Mouse (Mus musculus): ENCODE data around the gene Tubgcp4. TPM values are rescaled to one million over a fixed set of nuclear protein-coding genes. Genes with fewer than 3 reads are reported as not detected.
A peak's percentile ranks its signal among the peaks of the same experiment; 100 is the strongest.
"Not testable (repeated sequence)": the region's sequence is repeated elsewhere in the genome, so short reads cannot be mapped to it uniquely, and the experiment has no call there.

Tubgcp4 gene
- 12.8 and 16.4 TPM in 2 replicates for polyA plus RNA-seq (2012; ENCODE audit: insufficient read depth, insufficient read length, missing spikeins)

DNA sequence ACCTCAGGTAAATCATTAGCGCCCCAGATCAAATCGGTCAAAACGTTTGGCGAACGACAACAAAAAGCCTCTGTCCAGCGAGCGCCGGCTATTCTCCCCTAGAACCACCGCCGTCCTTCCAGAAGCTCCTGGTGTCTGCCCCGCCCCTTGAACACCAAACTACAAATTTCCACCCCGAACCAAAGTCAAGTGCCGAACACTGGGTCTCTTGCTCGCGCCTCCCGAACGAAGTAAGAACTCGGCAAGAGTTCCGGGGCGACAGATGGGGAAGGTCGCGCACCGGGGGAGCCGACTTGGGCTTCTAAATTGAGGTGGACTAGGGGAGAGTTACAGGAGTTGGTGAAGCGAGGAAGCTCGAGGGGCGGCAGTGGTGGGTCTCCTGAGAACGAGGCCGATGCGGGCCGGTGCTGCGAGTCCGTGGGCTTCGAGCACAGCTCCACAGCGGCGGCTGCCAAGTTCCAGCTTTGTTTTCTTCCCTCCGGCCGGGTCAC lies at the start of gene Tubgcp4:
Tubgcp4 (plus strand) TSS at position 174 of the 491 bp plus-strand sequence.
- Histone ChIP-seq H3K27ac (replicated peaks; ENCODE audit: low read depth, low read length) (peak within 1 kb of the TSS; percentile 80), H3K4me3 (ENCODE audit: insufficient read depth, low read depth, low read length) (peak within 1 kb of the TSS; percentile 91), H3K4me1 (ENCODE audit: control insufficient read depth, insufficient read depth, insufficient read length, low read length) (peaks cover 4% of the 10 kb centered on the region; the same call in 1 of the 2 replicates)

- H3K4me3 ChIP-seq (ENCODE audit: insufficient read depth, low read depth, low read length); H3K27ac ChIP-seq (replicated peaks; ENCODE audit: low read depth, low read length); H3K4me1 ChIP-seq (ENCODE audit: control insufficient read depth, insufficient read depth, insufficient read length, low read length): not testable (repeated sequence)
Observed at GRCm38 (mm10) chr2:121126302-121126701, 44.2 kb upstream of the Tubgcp4 start.

- H3K27ac ChIP-seq (replicated peaks; ENCODE audit: low read depth, low read length): no peak overlapping the region
- no peaks in the 10 kb centered on the region for H3K4me1 ChIP-seq (ENCODE audit: control insufficient read depth, insufficient read depth, insufficient read length, low read length)
- H3K4me3 ChIP-seq (ENCODE audit: insufficient read depth, low read depth, low read length): no peak overlapping the region
Observed at GRCm38 (mm10) chr2:121127536-121127935, 42.9 kb upstream of the Tubgcp4 start.

DNA sequence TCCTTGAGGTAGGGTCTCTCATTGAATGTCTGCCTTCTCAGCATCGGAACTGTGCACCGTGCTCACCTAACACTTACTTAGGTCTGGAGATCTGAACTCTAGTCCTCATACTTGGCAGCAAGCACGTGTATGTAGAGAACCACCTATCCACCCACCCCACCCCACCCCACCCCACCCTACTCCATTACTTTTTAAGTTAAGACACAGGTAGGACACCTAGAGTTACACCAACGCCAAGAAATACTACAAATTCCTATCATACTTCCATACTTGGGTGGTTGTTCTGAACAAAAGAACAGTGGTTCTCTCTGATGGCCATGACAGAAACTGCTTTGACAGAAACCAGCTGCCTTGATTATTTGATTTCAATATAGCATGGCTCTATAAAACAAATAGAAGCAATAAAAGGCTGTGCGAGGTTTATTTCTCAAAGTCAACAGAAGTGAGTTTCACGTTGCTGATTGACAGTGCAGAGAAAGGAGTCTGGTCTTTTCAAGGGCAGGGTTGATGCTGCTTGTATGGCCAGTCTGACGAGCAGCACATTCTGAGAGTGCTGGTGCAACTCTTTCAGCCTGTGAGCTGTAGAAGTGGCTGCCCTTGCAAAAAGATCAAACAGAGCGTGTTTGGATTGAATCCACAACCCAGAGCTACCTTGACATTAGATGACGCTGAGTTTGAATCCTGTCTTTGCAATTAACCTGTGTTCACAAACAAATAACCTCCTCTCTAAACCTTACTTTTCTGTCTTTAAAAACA lies 41.4 kb upstream of the Tubgcp4 start:
- Histone ChIP-seq H3K4me3 (ENCODE audit: insufficient read depth, low read depth, low read length) (no peak overlapping the region), H3K27ac (replicated peaks; ENCODE audit: low read depth, low read length) (no peak overlapping the region), H3K4me1 (ENCODE audit: control insufficient read depth, insufficient read depth, insufficient read length, low read length) (no peaks in the 10 kb centered on the region)

- Histone ChIP-seq H3K27ac (replicated peaks; ENCODE audit: low read depth, low read length) (no peak overlapping the region), H3K4me3 (ENCODE audit: insufficient read depth, low read depth, low read length) (no peak overlapping the region), H3K4me1 (ENCODE audit: control insufficient read depth, insufficient read depth, insufficient read length, low read length) (no peaks in the 10 kb centered on the region)
Observed at GRCm38 (mm10) chr2:121132822-121133221, 37.6 kb upstream of the Tubgcp4 start.

- no peak overlapping the region for H3K27ac ChIP-seq (replicated peaks; ENCODE audit: low read depth, low read length)
- H3K4me1 ChIP-seq (ENCODE audit: control insufficient read depth, insufficient read depth, insufficient read length, low read length): peaks cover 8% of the 10 kb centered on the region
- no peak overlapping the region for H3K4me3 ChIP-seq (ENCODE audit: insufficient read depth, low read depth, low read length)
Observed at GRCm38 (mm10) chr2:121137371-121137770, 33.1 kb upstream of the Tubgcp4 start.

GRCm38 (mm10) chr2:121139266-121140017 lies 31.0 kb upstream of the Tubgcp4 start:
- peak overlapping the region; percentile 95 for H3K27ac ChIP-seq (replicated peaks; ENCODE audit: low read depth, low read length)
- H3K4me1 ChIP-seq (ENCODE audit: control insufficient read depth, insufficient read depth, insufficient read length, low read length): peaks cover 8% of the 10 kb centered on the region
- H3K4me3 ChIP-seq (ENCODE audit: insufficient read depth, low read depth, low read length): peak overlapping the region; percentile 97

- H3K4me1 ChIP-seq (ENCODE audit: control insufficient read depth, insufficient read depth, insufficient read length, low read length): peaks cover 8% of the 10 kb centered on the region
- peak within 1 kb of the TSS; percentile 97 for H3K4me3 ChIP-seq (ENCODE audit: insufficient read depth, low read depth, low read length)
Observed at GRCm38 (mm10) chr2:121140018-121140882, 30.2 kb upstream of the Tubgcp4 start, which contains the start of the genes Adal and Lcmt2. TSS of gene Adal (plus strand) at chr2:121140428. TSS of gene Lcmt2 (minus strand) at chr2:121140653.

DNA sequence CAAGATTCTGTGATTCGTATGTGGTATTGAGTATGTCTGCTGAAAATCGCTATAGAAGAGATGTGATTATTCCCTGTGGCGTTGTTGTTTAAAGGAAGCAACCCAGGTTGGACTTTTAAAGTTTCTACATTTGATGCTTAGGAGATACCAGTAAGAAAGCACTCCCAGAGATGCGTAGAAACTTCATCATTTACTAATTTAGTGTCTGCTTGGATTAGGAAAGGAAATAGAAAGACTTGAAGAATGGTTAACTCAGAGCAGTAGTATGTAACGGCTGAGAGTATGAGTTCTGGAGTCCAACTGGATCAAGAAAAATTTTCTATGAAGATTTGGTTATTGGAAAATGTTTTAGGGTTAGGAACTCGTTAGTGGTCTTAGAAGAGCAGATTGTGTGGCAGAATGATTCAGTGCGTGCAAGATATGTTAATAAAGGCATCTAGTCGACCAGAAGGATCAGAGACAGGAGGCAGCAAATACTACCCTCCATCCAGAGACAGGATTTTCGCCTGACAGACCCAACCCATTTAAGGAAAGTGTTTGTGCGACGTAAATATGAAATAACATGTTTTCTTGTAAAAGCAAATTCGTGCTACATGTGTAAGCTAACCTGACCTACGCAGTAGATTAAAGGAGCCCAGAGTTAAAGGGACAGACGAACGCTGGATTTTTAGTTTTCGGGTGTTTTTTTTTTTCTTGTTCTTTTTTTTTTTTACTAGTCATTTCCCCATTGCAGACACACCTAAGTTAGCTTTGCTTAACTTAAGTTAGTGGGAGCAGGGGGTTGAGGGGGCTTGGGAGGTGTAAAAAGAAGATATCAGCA lies 29.0 kb upstream of the Tubgcp4 start:
- no peak overlapping the region for H3K27ac ChIP-seq (replicated peaks; ENCODE audit: low read depth, low read length)
- H3K4me1 ChIP-seq (ENCODE audit: control insufficient read depth, insufficient read depth, insufficient read length, low read length): peaks cover 8% of the 10 kb centered on the region
- H3K4me3 ChIP-seq (ENCODE audit: insufficient read depth, low read depth, low read length): no peak overlapping the region

More at GRCm38 (mm10) chr2:121140018-121140882, 30.2 kb upstream of the Tubgcp4 start, which contains the start of the genes Adal and Lcmt2:
- peak within 1 kb of the TSS; percentile 95 for H3K27ac ChIP-seq (replicated peaks; ENCODE audit: low read depth, low read length)

DNA sequence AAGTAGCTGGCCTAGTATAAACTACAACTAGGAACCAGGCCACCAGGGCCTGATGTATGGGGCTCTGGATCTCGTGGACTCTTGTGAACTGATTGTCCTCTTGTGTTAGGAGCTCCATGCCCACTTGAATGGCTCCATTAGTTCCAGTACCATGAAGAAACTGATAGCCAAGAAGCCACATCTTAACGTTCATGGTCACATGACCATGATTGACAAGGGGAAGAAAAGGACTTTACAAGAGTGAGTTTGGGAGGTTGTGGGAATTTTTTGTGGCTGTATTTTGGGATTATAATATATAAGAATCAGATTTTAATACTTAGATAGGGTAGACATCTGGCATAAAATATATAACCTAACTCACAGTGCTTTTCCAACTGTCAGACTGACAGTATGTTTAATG lies 28.0 kb upstream of the Tubgcp4 start:
- no peak overlapping the region for H3K27ac ChIP-seq (replicated peaks; ENCODE audit: low read depth, low read length)

GRCm38 (mm10) chr2:121149679-121150078 lies 20.8 kb upstream of the Tubgcp4 start:
- H3K27ac ChIP-seq (replicated peaks; ENCODE audit: low read depth, low read length): no peak overlapping the region
- no peak overlapping the region for H3K4me3 ChIP-seq (ENCODE audit: insufficient read depth, low read depth, low read length)
- no peaks in the 10 kb centered on the region for H3K4me1 ChIP-seq (ENCODE audit: control insufficient read depth, insufficient read depth, insufficient read length, low read length)

More for the DNA sequence above, 28.0 kb upstream of the Tubgcp4 start:
- Histone ChIP-seq H3K4me1 (ENCODE audit: control insufficient read depth, insufficient read depth, insufficient read length, low read length) (peaks cover 8% of the 10 kb centered on the region), H3K4me3 (ENCODE audit: insufficient read depth, low read depth, low read length) (no peak overlapping the region)

- H3K27ac ChIP-seq (replicated peaks; ENCODE audit: low read depth, low read length): no peak overlapping the region
- H3K4me1 ChIP-seq (ENCODE audit: control insufficient read depth, insufficient read depth, insufficient read length, low read length): no peaks in the 10 kb centered on the region
- H3K4me3 ChIP-seq (ENCODE audit: insufficient read depth, low read depth, low read length): no peak overlapping the region
Observed at GRCm38 (mm10) chr2:121153100-121153499, 17.4 kb upstream of the Tubgcp4 start.

DNA sequence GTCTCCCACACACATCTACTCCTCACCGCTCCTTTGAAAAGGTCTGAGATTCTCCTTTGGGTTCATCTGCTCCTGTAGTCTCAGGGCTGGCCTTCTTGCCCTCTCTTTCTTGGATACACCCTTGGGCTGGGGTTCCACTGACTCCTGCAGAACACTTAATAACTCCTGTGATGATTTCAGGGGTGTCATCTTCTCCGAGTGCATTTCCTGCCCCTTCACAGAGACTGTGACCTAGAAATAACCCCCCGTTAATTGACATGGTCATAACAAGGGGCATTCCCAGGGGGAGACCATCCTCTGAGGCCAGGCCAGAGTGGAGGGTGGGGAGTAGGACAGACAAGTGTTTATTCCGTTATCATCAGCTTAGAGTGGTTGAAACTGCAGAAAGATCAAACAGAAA lies 1.3 kb upstream of the Tubgcp4 start:
- Histone ChIP-seq H3K4me1 (ENCODE audit: control insufficient read depth, insufficient read depth, insufficient read length, low read length) (peaks cover 4% of the 10 kb centered on the region; the same call in 1 of the 2 replicates), H3K27ac (replicated peaks; ENCODE audit: low read depth, low read length) (no peak overlapping the region), H3K4me3 (ENCODE audit: insufficient read depth, low read depth, low read length) (peak overlapping the region; percentile 26)

DNA sequence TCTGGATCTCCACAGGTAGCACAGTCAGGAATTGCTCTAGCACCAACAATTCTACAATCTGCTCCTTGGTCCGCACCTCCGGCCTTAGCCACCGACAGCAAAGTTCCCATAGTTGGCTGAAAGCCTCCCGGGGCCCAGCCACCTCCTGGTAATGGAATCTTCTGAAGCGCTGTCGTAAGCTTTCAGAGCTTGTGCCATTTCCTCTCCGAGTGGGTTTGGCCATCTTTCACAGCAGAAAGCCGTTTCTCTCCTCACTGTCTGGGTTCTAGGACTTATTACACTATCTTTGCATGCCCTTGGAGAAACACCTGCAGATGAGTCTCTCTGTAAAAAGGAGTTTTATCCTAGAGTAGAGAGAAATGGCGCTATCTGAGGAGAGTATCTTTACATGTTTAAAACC lies 552 bp upstream of the Tubgcp4 start:
- H3K4me3 ChIP-seq (ENCODE audit: insufficient read depth, low read depth, low read length): peak overlapping the region; percentile 91
- H3K4me1 ChIP-seq (ENCODE audit: control insufficient read depth, insufficient read depth, insufficient read length, low read length): peaks cover 4% of the 10 kb centered on the region; the same call in 1 of the 2 replicates
- H3K27ac ChIP-seq (replicated peaks; ENCODE audit: low read depth, low read length): peak overlapping the region; percentile 80

Measured in brown adipose tissue, adult 24 weeks (tissue).